Mouse (Mus musculus) thymus, adult 2 months (tissue): ENCODE measurements around the gene Oaz3. TPM values are rescaled to one million over a fixed set of nuclear protein-coding genes. Genes with fewer than 3 reads are reported as not detected.

ENCODE experiments used
- DNase-seq: peaks from one replicate; pipeline ENCODE4 v3.0.0; 2021
- H3K27ac ChIP-seq: fragments of 200-500 bp; 2 replicates; pipeline ENCODE4 v1.5.1; 2012; ENCODE audit warnings: low read length, control low read depth; ENCODE audit not compliant: control insufficient read depth, insufficient read depth
- H3K27me3 ChIP-seq: fragments of 200-500 bp; 2 replicates; pipeline ENCODE4 v1.6.1; 2012; ENCODE audit warnings: mild to moderate bottlenecking, low read length, moderate library complexity, mixed read lengths; ENCODE audit not compliant: control insufficient read depth, insufficient read depth
- H3K36me3 ChIP-seq: fragments of 200-500 bp; 2 replicates; pipeline ENCODE4 v1.6.1; 2012; ENCODE audit warnings: mild to moderate bottlenecking, low read length, moderate library complexity; ENCODE audit not compliant: control insufficient read depth, insufficient read depth
- H3K4me1 ChIP-seq: fragments of 200-500 bp; replicated peaks from 2 replicates; pipeline ENCODE4 v1.6.1; 2012; ENCODE audit warnings: low read length; ENCODE audit not compliant: control insufficient read depth, insufficient read depth
- H3K4me3 ChIP-seq: fragments of 200-500 bp; 2 replicates; pipeline ENCODE4 v1.5.1; 2012; ENCODE audit warnings: mild to moderate bottlenecking, low read length, control low read depth, moderate library complexity; ENCODE audit not compliant: control insufficient read depth, insufficient read depth
- CTCF ChIP-seq: fragments of 200-500 bp; IDR thresholded peaks from 2 replicates; pipeline ENCODE4 v1.5.1; 2012; ENCODE audit warnings: mild to moderate bottlenecking, control low read depth, low read length, moderate library complexity, borderline replicate concordance; ENCODE audit not compliant: control insufficient read depth, poor library complexity, insufficient read depth; ENCODE audit errors: extremely low read depth
- POLR2A ChIP-seq: fragments of 200-500 bp; IDR thresholded peaks from 2 replicates; pipeline ENCODE4 v1.6.1; 2012; ENCODE audit warnings: mild to moderate bottlenecking, low read length, control low read depth, moderate library complexity; ENCODE audit not compliant: control insufficient read depth, poor library complexity, insufficient read depth; ENCODE audit errors: extremely low read depth
- WGBS: fragments of 180-500 bp; shearing (Covaris S2); methylation state at CpG from one replicate; pipeline ENCODE4 v1.1.7; 2018; 5-methylcytosine and 5-hydroxymethylcytosine counted together
- polyA plus RNA-seq: library from polyadenylated mRNA; depleted of rRNA; stranded (reverse); fragments of >200 nt; gene quantifications from 2 replicates; pipeline ENCODE4 v1.2.3, GENCODE M21; 2012

The Oaz3 gene
- polyA plus RNA-seq, 1 experiment: 0.71 TPM

DNA sequence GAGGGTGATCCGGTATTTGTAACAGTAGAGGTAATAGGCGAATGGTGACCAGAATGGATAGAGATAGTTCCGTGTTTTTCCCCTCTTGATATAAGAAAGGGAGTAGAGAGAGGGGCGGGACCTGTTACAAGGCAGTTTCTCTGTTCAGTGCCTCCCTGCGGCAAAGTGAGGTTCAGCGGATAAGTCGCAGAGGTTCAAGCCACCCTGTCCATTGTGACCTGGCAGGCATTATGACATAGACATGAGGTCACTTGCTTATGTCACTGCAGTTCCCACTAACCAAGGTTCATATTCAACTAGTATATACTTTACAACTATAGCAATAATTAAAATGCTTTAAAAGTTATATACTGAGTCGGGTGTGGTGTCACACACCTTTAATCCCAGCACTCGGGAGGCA, 7.3 kb downstream of the Oaz3 start:
- Histone ChIP-seq H3K27me3 (no peaks in the 10 kb centered on the region), H3K4me1 (no peaks in the 10 kb centered on the region), H3K4me3 (no peak overlapping the region), H3K36me3 (no peaks in the 10 kb centered on the region), H3K27ac (no peak overlapping the region)
- TF ChIP-seq POLR2A (no peak), CTCF (no peak)
- WGBS: 94% methylated on average over 9 of the region's 9 CpGs
- DNase-seq: no peak

DNA sequence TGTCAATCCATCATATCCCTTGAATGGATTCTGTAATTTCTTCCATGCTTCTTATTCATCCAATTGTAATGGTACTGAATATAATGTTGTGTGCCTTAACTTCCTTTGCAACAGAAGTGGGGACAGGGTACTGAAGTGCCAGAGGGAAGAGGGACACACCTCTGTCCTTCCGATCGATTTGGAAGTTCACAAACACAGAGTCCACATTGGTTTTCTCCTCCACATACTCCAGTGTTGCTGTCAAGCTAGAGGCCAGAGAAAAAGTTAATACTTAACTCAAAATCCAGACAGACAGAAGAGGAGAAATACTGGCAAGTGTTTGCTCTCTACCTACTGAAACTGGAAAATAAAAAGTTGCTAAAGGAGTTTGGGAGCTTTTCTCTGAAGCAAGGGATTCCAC, 9.4 kb downstream of the Oaz3 start:
- Histone ChIP-seq H3K4me3 (no peak overlapping the region), H3K27me3 (no peaks in the 10 kb centered on the region), H3K4me1 (no peaks in the 10 kb centered on the region), H3K27ac (no peak overlapping the region), H3K36me3 (no peaks in the 10 kb centered on the region)
- no peak for DNase-seq
- 97% methylated on average over 2 of the region's 2 CpGs for WGBS
- no peak for TF ChIP-seq POLR2A
- no peak for TF ChIP-seq CTCF

DNA sequence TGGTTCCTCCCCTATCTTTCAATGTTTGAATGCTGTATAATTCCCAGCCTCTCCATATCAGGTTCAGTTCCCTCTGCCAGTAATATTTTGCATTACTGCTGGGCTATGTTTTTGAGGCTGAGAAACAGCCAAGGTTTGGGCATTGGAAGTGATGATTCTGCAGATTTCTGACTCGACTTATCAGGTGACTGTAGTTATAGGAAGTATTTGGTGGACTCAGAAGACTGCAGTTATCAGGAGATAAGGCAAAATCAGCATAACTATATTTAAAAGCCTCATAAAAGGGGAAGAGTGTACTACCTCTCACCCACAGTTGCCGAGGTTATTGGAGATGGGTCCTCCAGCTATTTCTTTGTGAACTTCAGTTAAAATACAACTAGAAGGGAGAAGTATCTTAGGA, 12.7 kb downstream of the Oaz3 start:
- no peak overlapping the region for H3K4me3 ChIP-seq
- 36% methylated on average over 2 of the region's 2 CpGs for WGBS

DNA sequence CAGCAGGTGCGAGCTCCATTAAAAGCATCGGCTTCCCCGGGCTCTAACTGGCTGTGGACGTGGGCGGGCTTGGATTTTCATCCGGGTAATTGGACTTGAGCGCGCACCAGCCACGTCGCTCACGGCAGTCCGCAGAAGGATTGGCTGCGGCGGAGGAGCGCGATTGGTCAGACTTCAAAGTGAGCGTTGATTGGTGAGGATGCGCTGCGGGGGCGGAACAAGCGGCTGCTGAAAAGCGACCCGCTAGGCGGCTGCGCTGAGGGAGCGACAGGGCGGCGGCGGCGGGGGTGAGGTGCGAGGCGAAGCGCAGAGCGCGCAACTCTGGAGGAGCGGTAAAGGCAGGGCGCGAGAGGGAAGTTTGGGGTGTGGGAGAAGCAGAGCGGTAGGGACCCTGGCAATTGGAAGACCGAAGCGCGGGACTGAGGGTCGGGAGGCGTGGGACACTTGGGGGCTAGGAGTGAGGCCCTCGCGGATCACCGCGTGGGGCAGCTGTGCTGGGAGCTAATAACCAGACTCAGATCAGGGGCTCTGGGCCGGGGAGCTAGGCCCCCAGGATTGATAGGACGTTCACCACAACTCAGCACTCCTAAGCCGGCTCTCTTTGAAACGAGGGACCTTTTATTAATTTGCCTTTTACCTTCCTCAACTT, 30.6 kb downstream of the Oaz3 start, which contains the start of gene Tdrkh:
Gene Tdrkh, plus strand, starts transcription at position 243 of the 649 bp plus-strand sequence.
- H3K4me3 ChIP-seq: peak within 1 kb of the TSS; percentile 52
- 6% methylated on average over 52 of the region's 52 CpGs for WGBS
- peak within 1 kb of the TSS; percentile 27; the same call in 1 of the 2 replicates for H3K27ac ChIP-seq
- H3K27me3 ChIP-seq: no peaks in the 10 kb centered on the region
- H3K4me1 ChIP-seq: peaks cover 10% of the 10 kb centered on the region
- no peaks in the 10 kb centered on the region for H3K36me3 ChIP-seq
- TF ChIP-seq POLR2A (peak; percentile 92), CTCF (peak; percentile 72; the same call in 1 of the 2 replicates)
- peak; percentile 96 for DNase-seq

More for the DNA sequence above, 12.7 kb downstream of the Oaz3 start:
- Histone ChIP-seq H3K27me3 (no peaks in the 10 kb centered on the region), H3K4me1 (no peaks in the 10 kb centered on the region), H3K27ac (no peak overlapping the region), H3K36me3 (peaks cover 3% of the 10 kb centered on the region; the same call in 1 of the 2 replicates)
- TF ChIP-seq POLR2A (no peak), CTCF (no peak)
- no peak for DNase-seq

DNA sequence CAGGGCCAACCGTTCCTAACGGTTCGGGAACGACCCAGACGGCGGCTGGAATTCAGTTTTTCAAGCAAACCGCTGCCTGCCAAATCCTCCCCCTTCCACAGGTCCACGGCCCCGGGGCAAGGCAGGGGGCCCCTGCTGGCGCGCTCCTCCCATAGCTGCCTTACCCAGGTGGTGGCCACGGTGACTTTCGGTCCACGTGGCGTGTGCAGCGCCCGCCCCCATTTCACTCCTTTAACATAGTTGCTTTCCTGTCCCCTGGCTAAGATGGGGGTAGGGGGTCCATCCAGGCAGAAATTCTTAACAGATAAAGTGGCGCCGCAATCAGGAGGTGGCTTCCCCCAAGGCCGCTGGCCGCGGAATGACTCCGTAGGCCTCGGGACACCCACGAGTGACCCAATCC, 31.2 kb downstream of the Oaz3 start:
- TF ChIP-seq CTCF (no peak), POLR2A (no peak)
- H3K27me3 ChIP-seq: no peaks in the 10 kb centered on the region
- no peak for DNase-seq
- WGBS: 5% methylated on average over 25 of the region's 25 CpGs
- no peaks in the 10 kb centered on the region for H3K36me3 ChIP-seq
- H3K4me1 ChIP-seq: peaks cover 10% of the 10 kb centered on the region
- peak overlapping the region; percentile 52 for H3K4me3 ChIP-seq
- peak overlapping the region; percentile 27; the same call in 1 of the 2 replicates for H3K27ac ChIP-seq

DNA sequence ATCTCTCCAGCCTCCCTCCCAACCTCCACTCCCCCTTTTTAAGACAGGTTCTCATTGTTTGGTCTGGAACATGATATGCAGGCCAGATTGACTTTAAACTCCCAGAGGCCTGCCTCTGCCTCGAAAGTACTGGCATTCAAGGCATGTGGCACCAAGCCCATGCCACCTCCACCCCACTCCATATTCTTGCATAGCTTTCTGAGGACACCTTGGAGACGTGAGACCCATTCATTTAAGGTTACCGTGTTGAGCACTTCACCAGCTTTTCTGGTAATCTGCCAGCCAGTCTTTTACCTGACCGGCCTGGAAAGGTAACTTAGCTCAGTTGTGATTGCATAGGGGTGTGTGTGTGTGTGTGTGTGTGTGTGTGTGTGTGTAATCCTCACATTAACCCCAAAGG, 38.2 kb downstream of the Oaz3 start:
- H3K27ac ChIP-seq: no peak overlapping the region
- TF ChIP-seq CTCF (no peak), POLR2A (no peak)
- 87% methylated on average over 4 of the region's 4 CpGs for WGBS
- no peaks in the 10 kb centered on the region for H3K36me3 ChIP-seq
- DNase-seq: no peak
- no peak overlapping the region for H3K4me3 ChIP-seq
- peaks cover 28% of the 10 kb centered on the region for H3K4me1 ChIP-seq
- H3K27me3 ChIP-seq: no peaks in the 10 kb centered on the region

DNA sequence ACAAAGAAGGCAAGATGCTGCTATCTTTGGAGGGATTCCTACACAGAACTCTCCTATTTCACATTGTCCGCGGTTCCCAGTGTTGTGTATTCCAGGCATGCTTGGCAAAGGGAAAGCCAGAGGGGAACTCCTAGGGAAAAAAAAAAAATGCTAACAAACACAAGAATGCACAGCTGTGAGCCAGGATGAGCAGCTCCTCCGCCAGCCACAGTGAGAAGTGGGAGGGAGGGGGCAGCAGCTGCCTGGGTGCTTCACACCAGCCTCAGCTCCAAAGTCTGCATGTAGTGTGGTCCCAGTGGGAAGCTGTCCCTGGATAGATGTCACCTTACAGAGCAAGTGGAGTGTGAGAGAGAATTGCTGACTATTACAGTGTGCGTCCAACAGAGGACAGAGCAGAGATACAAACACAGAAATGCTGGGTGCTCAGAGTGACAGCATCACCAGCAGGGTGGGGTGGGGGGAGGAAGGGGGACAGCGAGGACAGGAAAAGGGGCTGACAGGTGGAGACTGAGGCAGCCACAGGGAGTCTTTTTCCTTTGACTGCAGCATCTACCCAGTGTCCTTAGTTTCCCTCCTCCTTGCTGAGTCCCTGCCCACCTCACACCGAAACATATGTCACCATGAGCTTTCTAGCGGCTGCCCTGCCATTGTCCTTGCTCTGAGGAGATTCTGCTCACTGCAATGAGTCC, 39.2 kb downstream of the Oaz3 start:
- H3K4me1 ChIP-seq: peaks cover 34% of the 10 kb centered on the region
- H3K27ac ChIP-seq: no peak overlapping the region
- H3K36me3 ChIP-seq: no peaks in the 10 kb centered on the region
- 52% methylated on average over 7 of the region's 7 CpGs for WGBS
- H3K4me3 ChIP-seq: no peak overlapping the region
- H3K27me3 ChIP-seq: no peaks in the 10 kb centered on the region
- no peak for TF ChIP-seq CTCF
- TF ChIP-seq POLR2A: 0 out of 2 replicates have a peak, but pooled peaks have one; percentile 8
- DNase-seq: peak; percentile 48
